Mouse (Mus musculus): ENCODE measurements around the gene Pot1a. TPM values are rescaled to one million over a fixed set of nuclear protein-coding genes. Genes with fewer than 3 reads are reported as not detected.
A peak's percentile ranks its signal among the peaks of the same experiment; 100 is the strongest.

Pot1a gene
- polyA plus RNA-seq, 1 experiment from 2014 or later = 9.4 TPM

GRCm38 (mm10) chr6:25767552-25767951 is 41.5 kb downstream of the Pot1a start:
- 75% methylated on average over 8 of the region's 8 CpGs for WGBS
- Histone ChIP-seq H3K4me2 (replicated peaks; ENCODE audit: low read depth) (no peak overlapping the region), H3K4me3 (ENCODE audit: low read depth, low read length) (no peak overlapping the region), H3K9me3 (ENCODE audit: control insufficient read depth) (no peaks in the 10 kb centered on the region), H3K9ac (ENCODE audit: low read depth, low read length) (no peak overlapping the region), H3K27me3 (replicated peaks; ENCODE audit: control insufficient read depth, insufficient read depth, low read length) (no peaks in the 10 kb centered on the region), H3K36me3 (ENCODE audit: control insufficient read depth, insufficient read depth) (peaks cover 21% of the 10 kb centered on the region), H3K27ac (ENCODE audit: low read depth, low read length) (no peak overlapping the region; the same call in 1 of the 2 replicates), H3K4me1 (replicated peaks; ENCODE audit: control insufficient read depth, insufficient read depth, low read length) (no peaks in the 10 kb centered on the region)
- no peak for ATAC-seq
- no peak for TF ChIP-seq CTCF (IDR thresholded peaks at IDR 0.05; ENCODE audit: low read depth)

GRCm38 (mm10) chr6:25767073-25767472 is 42.0 kb downstream of the Pot1a start:
- Histone ChIP-seq H3K36me3 (ENCODE audit: control insufficient read depth, insufficient read depth) (peaks cover 24% of the 10 kb centered on the region), H3K9ac (ENCODE audit: low read depth, low read length) (no peak overlapping the region), H3K4me2 (replicated peaks; ENCODE audit: low read depth) (no peak overlapping the region), H3K9me3 (ENCODE audit: control insufficient read depth) (no peaks in the 10 kb centered on the region), H3K4me3 (ENCODE audit: low read depth, low read length) (no peak overlapping the region), H3K27ac (ENCODE audit: low read depth, low read length) (no peak overlapping the region), H3K4me1 (replicated peaks; ENCODE audit: control insufficient read depth, insufficient read depth, low read length) (no peaks in the 10 kb centered on the region), H3K27me3 (replicated peaks; ENCODE audit: control insufficient read depth, insufficient read depth, low read length) (no peaks in the 10 kb centered on the region)
- TF ChIP-seq CTCF (IDR thresholded peaks at IDR 0.05; ENCODE audit: low read depth) = peak; percentile 79
- WGBS = 64% methylated on average over 7 of the region's 7 CpGs
- ATAC-seq = peak; percentile 34; the same call in 1 of the 2 replicates

- H3K4me1 ChIP-seq (replicated peaks; ENCODE audit: control insufficient read depth, insufficient read depth, low read length) = no peaks in the 10 kb centered on the region
- H3K4me2 ChIP-seq (replicated peaks; ENCODE audit: low read depth) = no peak overlapping the region
- H3K27me3 ChIP-seq (replicated peaks; ENCODE audit: control insufficient read depth, insufficient read depth, low read length) = no peaks in the 10 kb centered on the region
- no peaks in the 10 kb centered on the region for H3K9me3 ChIP-seq (ENCODE audit: control insufficient read depth)
- 84% methylated on average over 10 of the region's 10 CpGs for WGBS
- ATAC-seq = no peak
- no peak overlapping the region for H3K4me3 ChIP-seq (ENCODE audit: low read depth, low read length)
- no peak for TF ChIP-seq CTCF (IDR thresholded peaks at IDR 0.05; ENCODE audit: low read depth)
- H3K36me3 ChIP-seq (ENCODE audit: control insufficient read depth, insufficient read depth) = peaks cover 27% of the 10 kb centered on the region
- H3K9ac ChIP-seq (ENCODE audit: low read depth, low read length) = no peak overlapping the region
- H3K27ac ChIP-seq (ENCODE audit: low read depth, low read length) = no peak overlapping the region
These were observed 42.8 kb downstream of the Pot1a start for GRCm38 (mm10) chr6:25766283-25766682.

GRCm38 (mm10) chr6:25752651-25753050 is 56.4 kb downstream of the Pot1a start:
- no peak for ATAC-seq
- Histone ChIP-seq H3K4me3 (ENCODE audit: low read depth, low read length) (no peak overlapping the region), H3K4me1 (replicated peaks; ENCODE audit: control insufficient read depth, insufficient read depth, low read length) (no peaks in the 10 kb centered on the region), H3K36me3 (ENCODE audit: control insufficient read depth, insufficient read depth) (peaks cover 35% of the 10 kb centered on the region), H3K9me3 (ENCODE audit: control insufficient read depth) (no peaks in the 10 kb centered on the region), H3K27me3 (replicated peaks; ENCODE audit: control insufficient read depth, insufficient read depth, low read length) (no peaks in the 10 kb centered on the region), H3K4me2 (replicated peaks; ENCODE audit: low read depth) (no peak overlapping the region), H3K9ac (ENCODE audit: low read depth, low read length) (no peak overlapping the region), H3K27ac (ENCODE audit: low read depth, low read length) (no peak overlapping the region)
- 89% methylated on average over 1 of the region's 1 CpGs for WGBS
- no peak for TF ChIP-seq CTCF (IDR thresholded peaks at IDR 0.05; ENCODE audit: low read depth)

GRCm38 (mm10) chr6:25736533-25736932 is 72.5 kb downstream of the Pot1a start:
- H3K4me1 ChIP-seq (replicated peaks; ENCODE audit: control insufficient read depth, insufficient read depth, low read length) = no peaks in the 10 kb centered on the region
- no peaks in the 10 kb centered on the region for H3K9me3 ChIP-seq (ENCODE audit: control insufficient read depth)
- no peak overlapping the region for H3K9ac ChIP-seq (ENCODE audit: low read depth, low read length)
- H3K4me2 ChIP-seq (replicated peaks; ENCODE audit: low read depth) = no peak overlapping the region
- H3K27me3 ChIP-seq (replicated peaks; ENCODE audit: control insufficient read depth, insufficient read depth, low read length) = no peaks in the 10 kb centered on the region
- H3K36me3 ChIP-seq (ENCODE audit: control insufficient read depth, insufficient read depth) = no peaks in the 10 kb centered on the region
- ATAC-seq = no peak
- TF ChIP-seq CTCF (IDR thresholded peaks at IDR 0.05; ENCODE audit: low read depth) = no peak
- H3K27ac ChIP-seq (ENCODE audit: low read depth, low read length) = no peak overlapping the region
- H3K4me3 ChIP-seq (ENCODE audit: low read depth, low read length) = no peak overlapping the region

GRCm38 (mm10) chr6:25726560-25726959 is 82.5 kb downstream of the Pot1a start:
- Histone ChIP-seq H3K9me3 (ENCODE audit: control insufficient read depth) (no peaks in the 10 kb centered on the region), H3K9ac (ENCODE audit: low read depth, low read length) (no peak overlapping the region), H3K36me3 (ENCODE audit: control insufficient read depth, insufficient read depth) (no peaks in the 10 kb centered on the region), H3K27ac (ENCODE audit: low read depth, low read length) (no peak overlapping the region), H3K4me1 (replicated peaks; ENCODE audit: control insufficient read depth, insufficient read depth, low read length) (no peaks in the 10 kb centered on the region), H3K4me3 (ENCODE audit: low read depth, low read length) (no peak overlapping the region), H3K4me2 (replicated peaks; ENCODE audit: low read depth) (no peak overlapping the region), H3K27me3 (replicated peaks; ENCODE audit: control insufficient read depth, insufficient read depth, low read length) (no peaks in the 10 kb centered on the region)
- TF ChIP-seq CTCF (IDR thresholded peaks at IDR 0.05; ENCODE audit: low read depth) = no peak
- no peak for ATAC-seq
- WGBS = 76% methylated on average over 1 of the region's 1 CpGs

GRCm38 (mm10) chr6:25710601-25711000 is 98.4 kb downstream of the Pot1a start:
- H3K9me3 ChIP-seq (ENCODE audit: control insufficient read depth) = no peaks in the 10 kb centered on the region
- ATAC-seq = no peak
- no peaks in the 10 kb centered on the region for H3K36me3 ChIP-seq (ENCODE audit: control insufficient read depth, insufficient read depth)
- no peak overlapping the region for H3K4me2 ChIP-seq (replicated peaks; ENCODE audit: low read depth)
- no peaks in the 10 kb centered on the region for H3K4me1 ChIP-seq (replicated peaks; ENCODE audit: control insufficient read depth, insufficient read depth, low read length)
- no peak for TF ChIP-seq CTCF (IDR thresholded peaks at IDR 0.05; ENCODE audit: low read depth)
- no peak overlapping the region for H3K4me3 ChIP-seq (ENCODE audit: low read depth, low read length)
- no peak overlapping the region for H3K9ac ChIP-seq (ENCODE audit: low read depth, low read length)
- no peaks in the 10 kb centered on the region for H3K27me3 ChIP-seq (replicated peaks; ENCODE audit: control insufficient read depth, insufficient read depth, low read length)
- 8% methylated on average over 2 of the region's 2 CpGs for WGBS
- H3K27ac ChIP-seq (ENCODE audit: low read depth, low read length) = no peak overlapping the region

Data from intestine, postnatal 0 days (tissue).